Mouse (Mus musculus) kidney, postnatal 0 days (tissue): Measurements from ENCODE around the gene Gzmk. TPM values are rescaled to one million over a fixed set of nuclear protein-coding genes. Genes with fewer than 3 reads are reported as not detected.
"Not testable (repeated sequence)": the region's sequence is repeated elsewhere in the genome, so short reads cannot be mapped to it uniquely, and the experiment has no call there.

ENCODE experiments used
- ATAC-seq: fragments of 200-750 bp; cut with Nextera tagmentation; replicated peaks from 2 replicates; pipeline ENCODE4 v1.8.0; 2017; ENCODE audit warnings: low read depth, moderate number of reproducible peaks, moderate TSS enrichment, moderate library complexity; ENCODE audit not compliant: low FRiP score
- DNase-seq: peaks from one replicate; pipeline ENCODE4 v3.0.0-alpha.2; 2016; ENCODE audit warnings: low spot score
- H3K27ac ChIP-seq: fragments of 300-500 bp; sonication (generic); 2 replicates; pipeline ENCODE4 v1.5.1; 2014; ENCODE audit warnings: mild to moderate bottlenecking
- H3K27me3 ChIP-seq: fragments of 300-500 bp; sonication (generic); 2 replicates; pipeline ENCODE4 v1.6.1; 2014; ENCODE audit warnings: low read length, mixed read lengths; ENCODE audit not compliant: insufficient read depth
- H3K36me3 ChIP-seq: fragments of 300-500 bp; sonication (generic); 2 replicates; pipeline ENCODE4 v1.6.1; 2014; ENCODE audit warnings: low read length, mixed read lengths; ENCODE audit not compliant: insufficient read depth
- H3K4me1 ChIP-seq: fragments of 300-500 bp; sonication (generic); replicated peaks from 2 replicates; pipeline ENCODE4 v1.6.1; 2014; ENCODE audit warnings: antibody characterized with exemption, low read length, mixed read lengths; ENCODE audit not compliant: insufficient read depth
- H3K4me2 ChIP-seq: fragments of 300-500 bp; sonication (generic); 2 replicates; pipeline ENCODE4 v1.6.1; 2014; ENCODE audit warnings: mild to moderate bottlenecking, low read length, moderate library complexity, mixed read lengths
- H3K4me3 ChIP-seq: fragments of 300-500 bp; sonication (generic); replicated peaks from 2 replicates; pipeline ENCODE4 v1.5.1; 2014; ENCODE audit warnings: low read depth, low read length
- H3K9ac ChIP-seq: fragments of 300-500 bp; sonication (generic); 2 replicates; pipeline ENCODE4 v1.6.1; 2014; ENCODE audit warnings: low read depth, low read length
- H3K9me3 ChIP-seq: fragments of 300-500 bp; sonication (generic); replicated peaks from 2 replicates; pipeline ENCODE4 v1.6.1; 2016; ENCODE audit warnings: low read length, inconsistent platforms, mixed read lengths
- CTCF ChIP-seq: IDR thresholded peaks from 2 replicates; pipeline ENCODE4 v1.5.1; 2016; ENCODE audit warnings: antibody characterized with exemption, low read depth, mild to moderate bottlenecking, moderate library complexity
- WGBS: fragments of 180-500 bp; shearing (Covaris S2); extraction: QIAGEN DNeasy Blood & Tissue Kit; methylation state at CpG from one replicate; pipeline ENCODE4 v1.1.7; 2014; 5-methylcytosine and 5-hydroxymethylcytosine counted together
- polyA plus RNA-seq: library from polyadenylated mRNA; unstranded; fragments of >200 nt; fragmentation: Nextera tagmentation; extraction: Ambion mirVana; gene quantifications from 2 replicates; pipeline ENCODE4 v1.2.1, GENCODE M21; 2015

The Gzmk gene
- polyA plus RNA-seq, 1 experiment from 2014 or later = not detected

GRCm38 (mm10) chr13:113262822-113263221 lies 37.1 kb upstream of the Gzmk start:
- H3K27ac ChIP-seq = no peak overlapping the region
- H3K4me2 ChIP-seq = no peak overlapping the region
- DNase-seq (no peak), ATAC-seq (no peak)
- TF ChIP-seq CTCF = no peak
- H3K9me3 ChIP-seq = no peaks in the 10 kb centered on the region
- 71% methylated on average over 12 of the region's 12 CpGs for WGBS
- no peak overlapping the region for H3K9ac ChIP-seq
- no peak overlapping the region for H3K4me3 ChIP-seq
- H3K4me1 ChIP-seq = no peaks in the 10 kb centered on the region
- no peaks in the 10 kb centered on the region for H3K36me3 ChIP-seq
- H3K27me3 ChIP-seq = no peaks in the 10 kb centered on the region; the same call in 1 of the 2 replicates

GRCm38 (mm10) chr13:113259237-113259636 lies 33.5 kb upstream of the Gzmk start:
- DNase-seq (no peak), ATAC-seq (no peak)
- Histone ChIP-seq H3K4me2 (no peak overlapping the region), H3K9ac (no peak overlapping the region), H3K9me3 (no peaks in the 10 kb centered on the region), H3K4me1 (no peaks in the 10 kb centered on the region), H3K27me3 (no peaks in the 10 kb centered on the region), H3K27ac (no peak overlapping the region), H3K36me3 (no peaks in the 10 kb centered on the region), H3K4me3 (no peak overlapping the region)
- WGBS = 91% methylated on average over 5 of the region's 5 CpGs
- TF ChIP-seq CTCF = no peak

- no peak overlapping the region for H3K9ac ChIP-seq
- H3K4me1 ChIP-seq = no peaks in the 10 kb centered on the region
- no peak for ATAC-seq
- no peak overlapping the region for H3K4me3 ChIP-seq
- 60% methylated on average over 5 of the region's 5 CpGs for WGBS
- no peak overlapping the region for H3K4me2 ChIP-seq
- TF ChIP-seq CTCF = peak; percentile 40
- no peak overlapping the region for H3K27ac ChIP-seq
- no peaks in the 10 kb centered on the region for H3K27me3 ChIP-seq
- H3K36me3 ChIP-seq = no peaks in the 10 kb centered on the region
- DNase-seq = no peak
- H3K9me3 ChIP-seq = no peaks in the 10 kb centered on the region
These were observed 31.5 kb upstream of the Gzmk start for GRCm38 (mm10) chr13:113257190-113257589.

- ATAC-seq (no peak), DNase-seq (no peak)
- no peak overlapping the region for H3K9ac ChIP-seq
- TF ChIP-seq CTCF = no peak
- no peak overlapping the region for H3K4me2 ChIP-seq
- H3K4me3 ChIP-seq = no peak overlapping the region
- WGBS = 93% methylated on average over 2 of the region's 2 CpGs
- no peaks in the 10 kb centered on the region for H3K9me3 ChIP-seq
- H3K36me3 ChIP-seq = no peaks in the 10 kb centered on the region
- no peaks in the 10 kb centered on the region for H3K27me3 ChIP-seq
- no peak overlapping the region for H3K27ac ChIP-seq
- H3K4me1 ChIP-seq = no peaks in the 10 kb centered on the region
These were observed 31.1 kb upstream of the Gzmk start for GRCm38 (mm10) chr13:113256766-113257165.

GRCm38 (mm10) chr13:113252580-113252979 lies 26.9 kb upstream of the Gzmk start:
- not testable (repeated sequence) for H3K4me2 ChIP-seq, DNase-seq, H3K9me3 ChIP-seq, H3K4me3 ChIP-seq, H3K4me1 ChIP-seq, ATAC-seq, H3K9ac ChIP-seq, H3K36me3 ChIP-seq, H3K27me3 ChIP-seq, H3K27ac ChIP-seq
- 82% methylated on average over 7 of the region's 7 CpGs for WGBS

- H3K9me3 ChIP-seq = no peaks in the 10 kb centered on the region
- H3K27me3 ChIP-seq = no peaks in the 10 kb centered on the region
- no peak overlapping the region for H3K4me3 ChIP-seq
- H3K27ac ChIP-seq = no peak overlapping the region
- ATAC-seq (no peak), DNase-seq (no peak)
- H3K36me3 ChIP-seq = no peaks in the 10 kb centered on the region
- H3K4me2 ChIP-seq = no peak overlapping the region
- no peak overlapping the region for H3K9ac ChIP-seq
- no peaks in the 10 kb centered on the region for H3K4me1 ChIP-seq
- WGBS = 68% methylated on average over 8 of the region's 8 CpGs
- no peak for TF ChIP-seq CTCF
These were observed 19.3 kb upstream of the Gzmk start for GRCm38 (mm10) chr13:113245025-113245424.

GRCm38 (mm10) chr13:113242129-113242528 lies 16.4 kb upstream of the Gzmk start:
- no peak overlapping the region for H3K4me2 ChIP-seq
- WGBS = 33% methylated on average over 6 of the region's 6 CpGs
- H3K4me3 ChIP-seq = no peak overlapping the region
- DNase-seq (peak; percentile 37), ATAC-seq (no peak)
- H3K9ac ChIP-seq = no peak overlapping the region
- no peaks in the 10 kb centered on the region for H3K4me1 ChIP-seq
- no peak for TF ChIP-seq CTCF
- no peaks in the 10 kb centered on the region for H3K27me3 ChIP-seq
- no peak overlapping the region for H3K27ac ChIP-seq
- no peaks in the 10 kb centered on the region for H3K9me3 ChIP-seq
- no peaks in the 10 kb centered on the region for H3K36me3 ChIP-seq
